Mouse (Mus musculus) CH12.LX (cell line): Measurements from ENCODE around the gene Syt9. TPM values are rescaled to one million over a fixed set of nuclear protein-coding genes. Genes with fewer than 3 reads are reported as not detected.

Experiments
- DNase-seq: peaks from one replicate; pipeline ENCODE4 v3.0.0-alpha.2; 2013; ENCODE audit errors: extremely low read depth
- H3K27ac ChIP-seq: 2 replicates; pipeline ENCODE4 v1.5.1; 2012; ENCODE audit warnings: low read depth, mild to moderate bottlenecking, control low read depth, moderate library complexity; ENCODE audit not compliant: insufficient read depth
- H3K27me3 ChIP-seq: replicated peaks from 2 replicates; pipeline ENCODE3; 2012; ENCODE audit warnings: inconsistent platforms
- H3K36me3 ChIP-seq, 2 experiments: replicated peaks in 1 of 2; 2 replicates each; pipeline versions ENCODE3 to v1.6.1; 2012; ENCODE audit warnings: inconsistent platforms in 1 of 2, low read length in 1 of 2, mild to moderate bottlenecking in 1 of 2, mixed read lengths in 1 of 2, moderate library complexity in 1 of 2; ENCODE audit not compliant: control insufficient read depth in 1 of 2, insufficient read depth in 1 of 2
- H3K4me1 ChIP-seq, 2 experiments: 2 replicates each; pipeline ENCODE4 v1.6.1; 2012; ENCODE audit warnings: inconsistent platforms in 1 of 2, moderate library complexity in 1 of 2; ENCODE audit not compliant: insufficient read depth in 2 of 2, control insufficient read depth in 1 of 2
- H3K4me2 ChIP-seq: 2 replicates; pipeline ENCODE4 v1.6.1; 2012; ENCODE audit warnings: low read depth, mild to moderate bottlenecking, control low read depth; ENCODE audit not compliant: poor library complexity, insufficient read depth, severe bottlenecking
- H3K4me3 ChIP-seq, 3 experiments: fragments of 150-350 bp in 1 of 3; sonication (generic) in 1 of 3; replicated peaks in 1 of 3; 2 replicates each; pipeline versions ENCODE3 to v1.5.1; 2011 to 2012; ENCODE audit warnings: low read depth in 2 of 3, low read length in 2 of 3, mild to moderate bottlenecking in 2 of 3, moderate library complexity in 2 of 3, control low read depth in 1 of 3, improper control_type of control experiment in 1 of 3, inconsistent platforms in 1 of 3, mixed read lengths in 1 of 3; ENCODE audit not compliant: poor library complexity in 1 of 3
- H3K79me2 ChIP-seq: replicated peaks from 2 replicates; pipeline ENCODE4 v1.6.1; 2012; ENCODE audit warnings: mild to moderate bottlenecking, moderate library complexity; ENCODE audit not compliant: control insufficient read depth, poor library complexity, insufficient read depth, severe bottlenecking; ENCODE audit errors: extremely low read depth
- H3K9ac ChIP-seq: 2 replicates; pipeline ENCODE4 v1.6.1; 2012; ENCODE audit warnings: low read depth, mild to moderate bottlenecking, control low read depth, moderate library complexity; ENCODE audit not compliant: insufficient read depth
- H3K9me3 ChIP-seq: replicated peaks from 2 replicates; pipeline ENCODE3; 2012; ENCODE audit warnings: low read length, inconsistent platforms, mixed read lengths
- BHLHE40 ChIP-seq: IDR thresholded peaks from 2 replicates; pipeline ENCODE4 v1.6.1; 2011; ENCODE audit warnings: mild to moderate bottlenecking, low read depth, low read length, improper control_type of control experiment
- CHD2 ChIP-seq: IDR thresholded peaks from 2 replicates; pipeline ENCODE4 v1.6.1; 2011; ENCODE audit warnings: low read length, improper control_type of control experiment
- E2F4 ChIP-seq: IDR thresholded peaks from 2 replicates; pipeline ENCODE4 v1.6.1; 2011; ENCODE audit warnings: low read depth, low read length, improper control_type of control experiment; ENCODE audit not compliant: insufficient replicate concordance
- EP300 ChIP-seq: IDR thresholded peaks from 2 replicates; pipeline ENCODE4 v1.6.1; 2011; ENCODE audit warnings: low read length, improper control_type of control experiment
- ETS1 ChIP-seq: conservative IDR thresholded peaks from 2 replicates; pipeline ENCODE4 v1.6.1; 2012; ENCODE audit warnings: low read depth, mild to moderate bottlenecking, inconsistent platforms, low read length, improper control_type of control experiment, moderate library complexity
- HCFC1 ChIP-seq: IDR thresholded peaks from 2 replicates; pipeline ENCODE4 v1.6.1; 2012; ENCODE audit warnings: low read depth, mild to moderate bottlenecking, inconsistent platforms, low read length, improper control_type of control experiment
- JUN ChIP-seq: IDR thresholded peaks from 2 replicates; pipeline ENCODE4 v1.6.1; 2011; ENCODE audit warnings: low read depth, mild to moderate bottlenecking, low read length, improper control_type of control experiment, moderate library complexity; ENCODE audit not compliant: insufficient read depth
- KAT2A ChIP-seq: IDR thresholded peaks from 2 replicates; pipeline ENCODE4 v1.6.1; 2012; ENCODE audit warnings: low read length, improper control_type of control experiment, inconsistent platforms; ENCODE audit not compliant: insufficient replicate concordance
- MAX ChIP-seq: IDR thresholded peaks from 2 replicates; pipeline ENCODE4 v1.6.1; 2011; ENCODE audit warnings: low read length, improper control_type of control experiment
- MXI1 ChIP-seq: IDR thresholded peaks from 2 replicates; pipeline ENCODE4 v1.6.1; 2011; ENCODE audit warnings: mild to moderate bottlenecking, low read depth, low read length, improper control_type of control experiment
- MYC ChIP-seq: IDR thresholded peaks from 2 replicates; pipeline ENCODE4 v1.6.1; 2011; ENCODE audit warnings: low read depth, mild to moderate bottlenecking, improper control_type of control experiment, low read length
- NRF1 ChIP-seq: IDR thresholded peaks from 2 replicates; pipeline ENCODE4 v1.6.1; 2014; ENCODE audit warnings: low read depth, mild to moderate bottlenecking, inconsistent platforms, low read length, improper control_type of control experiment, moderate library complexity
- POLR2A ChIP-seq: IDR thresholded peaks from 2 replicates; pipeline ENCODE4 v1.6.1; 2011; ENCODE audit warnings: low read depth, mild to moderate bottlenecking, improper control_type of control experiment, low read length
- POLR2AphosphoS2 ChIP-seq: IDR thresholded peaks from 2 replicates; pipeline ENCODE4 v1.6.1; 2011; ENCODE audit warnings: low read depth, low read length, improper control_type of control experiment
- RAD21 ChIP-seq: IDR thresholded peaks from 2 replicates; pipeline ENCODE4 v1.6.1; 2011; ENCODE audit warnings: low read depth, mild to moderate bottlenecking, low read length, improper control_type of control experiment, moderate library complexity
- RCOR1 ChIP-seq: conservative IDR thresholded peaks from 2 replicates; pipeline ENCODE4 v1.6.1; 2012; ENCODE audit warnings: low read depth, mild to moderate bottlenecking, inconsistent platforms, low read length, improper control_type of control experiment
- SMC3 ChIP-seq: IDR thresholded peaks from 2 replicates; pipeline ENCODE4 v1.6.1; 2011; ENCODE audit warnings: low read depth, low read length, improper control_type of control experiment
- UBTF ChIP-seq: IDR thresholded peaks from 2 replicates; pipeline ENCODE4 v1.6.1; 2012; ENCODE audit warnings: low read depth, mild to moderate bottlenecking, inconsistent platforms, low read length, improper control_type of control experiment, moderate library complexity
- ZKSCAN1 ChIP-seq: IDR thresholded peaks from 2 replicates; pipeline ENCODE4 v1.6.1; 2012; ENCODE audit warnings: low read depth, inconsistent platforms, low read length, improper control_type of control experiment, borderline replicate concordance
- ZNF384 ChIP-seq: IDR thresholded peaks from 2 replicates; pipeline ENCODE4 v1.6.1; 2012; ENCODE audit warnings: low read depth, low read length, improper control_type of control experiment, inconsistent platforms
- dilution Hi-C: fragments of 300-500 bp; cut with MboI; formaldehyde crosslinking; loops from 2 replicates; pipeline ENCODE4 v1.14.3; 2020; ENCODE audit warnings: low sequenced_read_pairs; ENCODE audit not compliant: extremely low pct_unique_long_range_greater_than_20kb, extremely low pct_ligation_motif_present
- in situ Hi-C: fragments of 300-500 bp; cut with MboI; formaldehyde crosslinking; loops from 3 replicates; pipeline ENCODE4 v1.14.3; 2019; ENCODE audit warnings: low sequenced_read_pairs, low pct_ligation_motif_present, low pct_unique_long_range_greater_than_20kb, mixed read lengths
- polyA plus RNA-seq: library from polyadenylated mRNA; unstranded; fragments of >175 nt; gene quantifications from 2 replicates; pipeline ENCODE4 v1.2.1, GENCODE M21; 2012; ENCODE audit warnings: low read depth; ENCODE audit not compliant: insufficient read length
- total RNA-seq, 2 experiments: library from RNA; depleted of rRNA; stranded (reverse); fragments of 300-350 nt in 1 of 2; fragments of >200 nt in 1 of 2; gene quantifications; 2 replicates each; pipeline ENCODE4 v1.2.3; 2012 to 2014

Gene Syt9
- total and polyA plus RNA-seq, 3 experiments: not detected

GRCm38 (mm10) chr7:107444579-107444978, 74.1 kb downstream of the Syt9 start:
- no peak overlapping the region for H3K9ac ChIP-seq
- H3K9me3 ChIP-seq: no peaks in the 10 kb centered on the region
- H3K27me3 ChIP-seq: no peaks in the 10 kb centered on the region
- TF ChIP-seq MYC (no peak), RAD21 (no peak), E2F4 (no peak), MAX (no peak), ETS1 (no peak), BHLHE40 (no peak), JUN (no peak), CHD2 (no peak), NRF1 (no peak), POLR2A (no peak), UBTF (no peak), ZKSCAN1 (no peak), MXI1 (no peak), RCOR1 (no peak), HCFC1 (no peak), ZNF384 (no peak), POLR2AphosphoS2 (no peak), KAT2A (no peak)
- H3K79me2 ChIP-seq: no peaks in the 10 kb centered on the region
- dilution Hi-C loops: no loop called here
- H3K36me3 ChIP-seq: no peaks in the 10 kb centered on the region
- no peak for DNase-seq
- H3K4me1 ChIP-seq: no peaks in the 10 kb centered on the region
- no peak overlapping the region for H3K4me3 ChIP-seq
- in situ Hi-C loops: no loop called here
- no peak overlapping the region for H3K27ac ChIP-seq
- H3K4me2 ChIP-seq: no peak overlapping the region

GRCm38 (mm10) chr7:107454660-107455059, 84.1 kb downstream of the Syt9 start:
- Histone ChIP-seq H3K4me3 (no peak overlapping the region), H3K4me2 (no peak overlapping the region), H3K79me2 (no peaks in the 10 kb centered on the region), H3K36me3 (no peaks in the 10 kb centered on the region), H3K9me3 (no peaks in the 10 kb centered on the region), H3K4me1 (peaks cover 0 to 2% of the 10 kb centered on the region in 2 experiments; a peak in 1 of 4 replicates), H3K27ac (no peak overlapping the region), H3K27me3 (no peaks in the 10 kb centered on the region), H3K9ac (no peak overlapping the region)
- DNase-seq: no peak
- dilution Hi-C loops: no loop called here
- no peak for TF ChIP-seq SMC3
- TF ChIP-seq ZNF384: no peak
- no peak for TF ChIP-seq EP300
- no peak for TF ChIP-seq CHD2
- in situ Hi-C loops: no loop called here
